Mouse (Mus musculus): ENCODE data around the gene Acap3. TPM values are rescaled to one million over a fixed set of nuclear protein-coding genes. Genes with fewer than 3 reads are reported as not detected.

Acap3 gene
- total and polyA plus RNA-seq, 2 experiments from 2014 or later = 64.5 to 82.6 TPM

GRCm38 (mm10) chr4:155903246-155903645, 11.6 kb downstream of the Acap3 start:
- Histone ChIP-seq H3K4me1 (ENCODE audit: insufficient read depth, low read length) (no peaks in the 10 kb centered on the region), H3K27ac (ENCODE audit: low read depth, low read length) (no peak overlapping the region), H3K9me3 (ENCODE audit: low read length) (no peaks in the 10 kb centered on the region), H3K27me3 (ENCODE audit: insufficient read depth, low read length) (no peaks in the 10 kb centered on the region), H3K4me2 (ENCODE audit: low read depth, low read length, poor library complexity, severe bottlenecking) (no peak overlapping the region), H3K9ac (replicated peaks; ENCODE audit: low read length, poor library complexity, severe bottlenecking) (no peak overlapping the region), H3K4me3 (ENCODE audit: low read depth, low read length) (no peak overlapping the region), H3K36me3 (ENCODE audit: insufficient read depth, low read length) (peaks cover 81% of the 10 kb centered on the region)
- no peak for TF ChIP-seq CTCF (IDR thresholded peaks at IDR 0.05)
- DNase-seq (ENCODE audit: low spot score) = no peak
- no peak for ATAC-seq (ENCODE audit: low FRiP score)
- WGBS = 97% methylated on average over 13 of the region's 13 CpGs

- Histone ChIP-seq H3K4me1 (ENCODE audit: insufficient read depth, low read length) (no peaks in the 10 kb centered on the region), H3K36me3 (ENCODE audit: insufficient read depth, low read length) (peaks cover 68% of the 10 kb centered on the region), H3K9me3 (ENCODE audit: low read length) (no peaks in the 10 kb centered on the region), H3K27ac (ENCODE audit: low read depth, low read length) (no peak overlapping the region), H3K4me3 (ENCODE audit: low read depth, low read length) (no peak overlapping the region), H3K27me3 (ENCODE audit: insufficient read depth, low read length) (no peaks in the 10 kb centered on the region), H3K4me2 (ENCODE audit: low read depth, low read length, poor library complexity, severe bottlenecking) (no peak overlapping the region), H3K9ac (replicated peaks; ENCODE audit: low read length, poor library complexity, severe bottlenecking) (no peak overlapping the region)
- peak; percentile 63 for TF ChIP-seq CTCF (IDR thresholded peaks at IDR 0.05)
- DNase-seq (ENCODE audit: low spot score) (peak; percentile 49), ATAC-seq (ENCODE audit: low FRiP score) (no peak)
- WGBS = 90% methylated on average over 13 of the region's 13 CpGs
These were observed 12.9 kb downstream of the Acap3 start for GRCm38 (mm10) chr4:155904318-155905102.

- Histone ChIP-seq H3K36me3 (ENCODE audit: insufficient read depth, low read length) (peaks cover 59% of the 10 kb centered on the region), H3K9ac (replicated peaks; ENCODE audit: low read length, poor library complexity, severe bottlenecking) (no peak overlapping the region), H3K27ac (ENCODE audit: low read depth, low read length) (no peak overlapping the region), H3K4me3 (ENCODE audit: low read depth, low read length) (no peak overlapping the region), H3K4me2 (ENCODE audit: low read depth, low read length, poor library complexity, severe bottlenecking) (no peak overlapping the region), H3K9me3 (ENCODE audit: low read length) (no peaks in the 10 kb centered on the region), H3K27me3 (ENCODE audit: insufficient read depth, low read length) (no peaks in the 10 kb centered on the region), H3K4me1 (ENCODE audit: insufficient read depth, low read length) (no peaks in the 10 kb centered on the region)
- TF ChIP-seq CTCF (IDR thresholded peaks at IDR 0.05) = no peak
- no peak for DNase-seq (ENCODE audit: low spot score)
- WGBS = 81% methylated on average over 13 of the region's 13 CpGs
- ATAC-seq (ENCODE audit: low FRiP score) = no peak
These were observed 14.0 kb downstream of the Acap3 start for GRCm38 (mm10) chr4:155905634-155906033.

GRCm38 (mm10) chr4:155906125-155906524, 14.5 kb downstream of the Acap3 start:
- Histone ChIP-seq H3K36me3 (ENCODE audit: insufficient read depth, low read length) (peaks cover 56% of the 10 kb centered on the region), H3K4me2 (ENCODE audit: low read depth, low read length, poor library complexity, severe bottlenecking) (no peak overlapping the region), H3K4me1 (ENCODE audit: insufficient read depth, low read length) (no peaks in the 10 kb centered on the region), H3K4me3 (ENCODE audit: low read depth, low read length) (no peak overlapping the region), H3K9ac (replicated peaks; ENCODE audit: low read length, poor library complexity, severe bottlenecking) (no peak overlapping the region), H3K9me3 (ENCODE audit: low read length) (no peaks in the 10 kb centered on the region), H3K27ac (ENCODE audit: low read depth, low read length) (no peak overlapping the region), H3K27me3 (ENCODE audit: insufficient read depth, low read length) (no peaks in the 10 kb centered on the region)
- 88% methylated on average over 9 of the region's 9 CpGs for WGBS
- DNase-seq (ENCODE audit: low spot score) = no peak
- no peak for ATAC-seq (ENCODE audit: low FRiP score)
- TF ChIP-seq CTCF (IDR thresholded peaks at IDR 0.05) = no peak

GRCm38 (mm10) chr4:155907003-155907402, 15.4 kb downstream of the Acap3 start:
- no peaks in the 10 kb centered on the region for H3K9me3 ChIP-seq (ENCODE audit: low read length)
- no peak overlapping the region for H3K27ac ChIP-seq (ENCODE audit: low read depth, low read length)
- H3K4me1 ChIP-seq (ENCODE audit: insufficient read depth, low read length) = no peaks in the 10 kb centered on the region
- H3K4me2 ChIP-seq (ENCODE audit: low read depth, low read length, poor library complexity, severe bottlenecking) = no peak overlapping the region
- no peak for TF ChIP-seq CTCF (IDR thresholded peaks at IDR 0.05)
- DNase-seq (ENCODE audit: low spot score) (no peak), ATAC-seq (ENCODE audit: low FRiP score) (no peak)
- WGBS = 85% methylated on average over 11 of the region's 11 CpGs
- peaks cover 48% of the 10 kb centered on the region for H3K36me3 ChIP-seq (ENCODE audit: insufficient read depth, low read length)
- no peaks in the 10 kb centered on the region for H3K27me3 ChIP-seq (ENCODE audit: insufficient read depth, low read length)
- no peak overlapping the region for H3K9ac ChIP-seq (replicated peaks; ENCODE audit: low read length, poor library complexity, severe bottlenecking)
- H3K4me3 ChIP-seq (ENCODE audit: low read depth, low read length) = no peak overlapping the region

GRCm38 (mm10) chr4:155908281-155908680, 16.7 kb downstream of the Acap3 start:
- no peak for DNase-seq (ENCODE audit: low spot score)
- WGBS = 91% methylated on average over 7 of the region's 7 CpGs

More at GRCm38 (mm10) chr4:155908281-155908680, 16.7 kb downstream of the Acap3 start:
- H3K9ac ChIP-seq (replicated peaks; ENCODE audit: low read length, poor library complexity, severe bottlenecking) = no peak overlapping the region
- peaks cover 35% of the 10 kb centered on the region for H3K36me3 ChIP-seq (ENCODE audit: insufficient read depth, low read length)
- H3K27me3 ChIP-seq (ENCODE audit: insufficient read depth, low read length) = no peaks in the 10 kb centered on the region
- ATAC-seq (ENCODE audit: low FRiP score) = no peak
- no peaks in the 10 kb centered on the region for H3K4me1 ChIP-seq (ENCODE audit: insufficient read depth, low read length)
- no peak overlapping the region for H3K27ac ChIP-seq (ENCODE audit: low read depth, low read length)
- TF ChIP-seq CTCF (IDR thresholded peaks at IDR 0.05) = no peak
- no peaks in the 10 kb centered on the region for H3K9me3 ChIP-seq (ENCODE audit: low read length)
- H3K4me3 ChIP-seq (ENCODE audit: low read depth, low read length) = no peak overlapping the region
- H3K4me2 ChIP-seq (ENCODE audit: low read depth, low read length, poor library complexity, severe bottlenecking) = no peak overlapping the region
